Mouse (Mus musculus) WW6 (cell line): ENCODE data around the gene Gcnt3.

Source experiments
- DNase-seq: peaks from one replicate; pipeline ENCODE4 v3.0.0-alpha.2; 2013; ENCODE audit warnings: low read depth, low spot score

Gcnt3 gene

DNA sequence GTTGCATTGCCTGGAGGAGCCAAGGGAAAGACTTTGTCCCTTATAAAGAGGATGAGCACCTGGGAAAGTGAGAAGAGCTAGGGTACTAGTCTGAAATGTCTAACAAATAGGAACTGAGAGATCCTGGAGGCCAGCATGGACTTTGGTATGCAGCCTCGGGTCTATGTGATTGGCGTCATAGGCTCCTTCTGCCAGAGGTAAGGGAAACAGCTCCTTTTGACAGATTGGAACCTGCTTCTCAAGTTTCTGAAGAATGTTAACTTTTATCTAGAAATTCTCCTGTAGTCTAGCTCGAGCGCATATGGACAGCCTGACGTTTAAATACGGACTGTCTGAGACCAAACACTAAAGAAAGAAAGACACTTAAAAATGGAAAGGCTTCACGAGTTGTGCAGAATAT, at the start of gene Gcnt3:
Gcnt3 (minus strand) TSS at position 101 of the 400 bp plus-strand sequence.
- no peak for DNase-seq

DNA sequence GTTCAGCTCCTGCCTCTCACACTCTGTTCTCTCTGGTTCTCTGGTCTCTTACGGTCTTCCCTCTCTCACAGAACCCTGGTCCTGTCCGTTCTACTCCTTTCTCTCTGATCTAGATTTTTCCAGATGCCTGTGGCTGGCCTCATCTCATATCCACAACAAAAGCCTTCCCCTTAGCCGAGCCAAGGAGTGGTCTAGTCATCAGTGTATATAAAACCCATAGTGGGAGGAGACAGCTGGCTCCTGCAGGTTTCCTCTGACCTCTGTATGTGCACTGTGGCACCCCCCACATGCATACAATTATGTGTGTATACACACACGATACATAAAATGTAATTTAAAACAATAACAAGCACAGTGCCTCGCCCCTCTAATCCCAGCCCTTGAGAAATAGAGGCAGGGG, 49.5 kb upstream of the Gcnt3 start:
- no peak for DNase-seq

DNA sequence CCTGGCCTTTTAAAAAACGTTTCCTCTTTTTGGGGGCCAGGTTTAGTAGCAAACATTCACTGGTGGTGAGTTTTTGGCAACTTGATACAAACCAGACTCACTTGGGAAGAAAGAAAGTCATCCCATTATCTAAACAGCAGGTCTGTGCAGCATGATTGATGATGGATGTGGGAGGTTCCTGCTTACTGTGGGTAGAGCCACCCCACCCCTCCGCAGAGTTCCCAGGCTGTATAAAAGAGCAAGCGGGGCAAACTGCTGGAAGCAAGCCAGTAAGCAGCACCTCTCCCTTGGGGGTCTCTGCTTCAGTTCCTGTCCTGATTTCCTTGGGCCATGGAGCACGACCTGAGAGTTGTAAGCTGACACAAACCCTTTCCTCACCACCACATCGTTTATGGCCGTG, 48.2 kb upstream of the Gcnt3 start:
- DNase-seq, result no peak

DNA sequence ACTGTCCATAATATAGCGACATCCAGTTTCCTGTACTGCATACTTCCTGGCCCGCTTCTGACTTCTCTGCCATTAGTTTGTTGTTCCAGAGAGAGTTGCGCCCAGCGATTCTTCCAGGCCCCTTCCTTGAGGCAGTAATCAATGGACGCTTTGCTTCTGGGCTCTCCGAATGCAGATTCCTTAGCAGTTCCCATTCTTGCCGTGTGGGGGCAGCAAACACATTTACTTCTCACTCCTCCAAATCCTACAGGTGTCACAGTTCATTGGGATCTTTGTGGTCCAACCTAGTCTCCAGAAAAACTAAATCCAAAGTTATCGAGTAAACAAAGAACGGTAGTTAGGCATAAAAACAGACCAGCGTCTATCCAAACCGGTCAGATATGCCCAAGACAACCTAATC, 46.2 kb upstream of the Gcnt3 start:
- DNase-seq, result no peak

DNA sequence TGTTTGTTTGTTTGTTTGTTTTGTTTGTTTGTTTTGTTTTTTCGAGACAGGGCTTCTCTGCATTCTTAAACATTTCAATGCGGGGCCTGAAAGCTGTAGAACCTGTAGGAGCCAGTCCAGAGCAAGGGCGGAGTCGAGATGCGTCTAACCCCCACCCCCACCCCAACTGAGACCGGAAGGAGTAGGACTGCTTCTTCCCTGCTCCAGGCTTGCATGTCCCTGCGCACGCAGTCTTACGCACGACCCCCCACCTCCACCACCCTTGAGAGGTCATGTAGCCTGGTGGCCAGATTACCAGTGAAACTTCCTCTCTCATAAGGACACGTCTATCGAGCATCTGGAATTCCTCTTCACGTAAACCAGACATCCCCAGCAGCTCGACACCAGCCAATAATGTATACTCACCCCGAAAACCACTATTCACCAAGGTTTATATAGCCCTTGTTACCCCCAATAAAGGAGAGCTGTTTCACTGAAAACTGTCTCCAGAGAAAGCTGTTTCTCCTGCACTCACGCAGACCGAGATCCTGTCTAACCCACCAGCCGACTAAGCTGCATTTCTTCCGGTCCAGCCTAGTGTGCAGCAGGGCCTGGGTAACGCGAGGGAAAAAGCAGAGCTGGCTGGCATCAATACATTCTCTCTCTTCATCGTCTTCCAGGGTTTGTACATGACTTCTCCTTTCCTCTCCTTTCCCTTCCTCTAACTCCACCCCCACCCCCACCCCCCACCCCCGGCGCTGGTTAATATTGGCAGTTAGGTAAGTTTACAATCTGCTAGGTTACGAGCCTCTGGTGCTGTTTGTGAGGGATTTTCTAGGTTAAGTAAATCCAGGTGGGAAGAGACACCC, 44.7 kb upstream of the Gcnt3 start:
- DNase-seq, result no peak

DNA sequence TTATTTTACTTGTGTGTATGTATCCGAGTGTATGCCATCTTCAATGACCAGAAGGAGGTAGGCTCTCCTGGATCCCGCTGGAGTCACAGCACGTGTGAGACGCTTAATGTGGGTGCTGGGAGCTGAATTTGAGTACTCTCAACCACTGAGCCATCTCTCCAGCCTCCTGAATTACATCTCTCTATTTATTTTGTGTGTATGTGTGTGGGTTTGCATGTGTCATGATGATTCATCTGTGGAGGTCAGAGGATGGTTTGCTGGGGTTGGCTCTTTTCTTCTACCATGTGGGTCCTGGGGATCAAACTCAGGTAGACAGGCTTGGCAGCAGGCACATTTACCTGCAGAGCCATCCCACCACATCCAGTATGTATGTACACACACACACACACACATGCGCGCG, 43.9 kb upstream of the Gcnt3 start:
- DNase-seq, result no peak

DNA sequence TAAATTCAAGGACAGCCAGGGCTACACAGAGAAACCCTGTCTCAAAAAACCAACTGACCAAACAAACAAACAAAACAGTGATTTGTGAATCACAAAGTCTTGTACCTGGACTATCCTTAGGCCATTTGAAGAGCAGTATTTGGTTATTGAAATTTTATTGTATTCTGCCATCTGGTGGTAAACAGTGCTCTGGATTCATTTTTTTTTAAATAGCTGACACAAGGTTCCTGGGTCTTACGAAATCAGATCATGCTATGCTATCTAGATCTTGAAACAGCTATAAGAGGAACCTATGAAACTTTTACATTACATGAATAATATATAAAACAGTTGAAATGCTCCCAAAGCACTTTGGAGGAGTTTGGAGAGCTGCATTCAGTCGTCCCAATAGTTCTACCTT, 43.1 kb upstream of the Gcnt3 start:
- DNase-seq, result no peak

DNA sequence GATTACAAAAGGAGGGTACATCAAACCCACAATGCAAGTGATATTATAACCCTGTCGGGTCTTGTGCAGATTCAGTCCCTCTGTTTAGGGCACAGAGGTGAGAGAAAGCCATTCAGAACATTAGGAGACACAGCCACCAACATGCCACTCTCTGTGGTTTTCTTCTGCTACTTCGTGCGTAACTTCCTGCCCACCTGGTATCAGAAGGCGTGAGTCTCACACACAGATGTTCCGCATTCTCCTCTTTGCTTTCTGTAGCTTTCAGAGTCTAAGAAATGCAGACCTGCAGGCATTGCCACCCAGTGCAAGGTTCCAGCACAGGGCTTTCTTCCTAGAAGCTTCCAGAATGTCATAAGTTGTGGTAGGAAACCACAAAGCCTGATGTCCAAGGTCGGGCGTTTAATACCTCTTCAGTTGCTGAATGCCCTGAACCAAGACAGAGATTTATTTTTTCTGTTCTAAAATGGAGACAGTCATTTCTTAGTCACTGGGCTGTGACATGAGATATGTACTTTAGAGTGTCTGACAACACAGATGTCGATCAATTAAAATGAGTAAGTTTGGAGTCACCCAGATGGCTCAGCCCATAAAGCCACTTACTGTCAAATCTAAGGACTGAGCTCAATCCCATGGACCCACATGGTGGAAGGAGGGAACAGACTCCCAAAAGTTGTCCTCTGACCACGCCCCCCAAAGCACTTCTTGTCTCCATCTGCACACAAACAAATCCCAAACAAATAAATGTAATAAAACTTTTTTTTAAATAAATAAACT, 42.3 kb upstream of the Gcnt3 start:
- DNase-seq, result no peak

DNA sequence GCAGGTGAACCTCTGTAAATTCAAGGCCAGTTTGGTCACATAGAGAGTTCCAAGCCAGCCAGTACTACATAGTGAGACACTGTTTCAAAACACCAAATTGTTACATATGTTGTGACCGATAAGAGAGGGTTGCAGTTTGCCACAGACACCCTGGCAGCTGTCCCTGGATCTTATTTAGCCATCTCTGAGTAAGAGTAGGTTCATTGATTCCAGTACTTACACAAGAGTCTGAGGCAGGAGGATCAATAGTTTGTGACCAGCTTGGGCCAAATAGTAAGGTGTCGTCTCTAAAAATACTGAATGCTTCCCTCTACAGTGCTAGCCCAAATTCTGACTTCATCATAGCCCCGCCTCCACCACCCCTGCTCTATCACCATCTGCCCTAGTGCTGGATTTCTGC, 40.1 kb upstream of the Gcnt3 start:
- no peak for DNase-seq

DNA sequence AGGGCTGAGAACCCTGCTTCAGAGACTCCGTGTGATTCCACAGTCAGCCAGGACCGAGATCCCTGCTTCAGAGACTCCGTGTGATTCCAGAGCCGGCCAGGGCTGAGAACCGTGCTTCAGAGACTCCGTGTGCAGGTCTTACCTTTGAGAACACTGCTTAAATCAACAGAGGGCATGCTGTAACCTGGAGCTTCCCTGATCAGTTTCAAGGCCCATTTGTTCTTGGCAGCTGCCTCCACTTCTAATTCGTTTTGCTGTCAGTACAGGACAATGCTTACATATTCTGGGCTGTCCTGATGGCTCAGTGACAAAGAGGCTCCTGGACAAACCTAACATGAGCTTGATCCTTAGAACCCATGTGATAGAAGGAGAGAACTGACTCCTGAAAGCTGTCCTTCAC, 39.3 kb upstream of the Gcnt3 start:
- DNase-seq, result no peak

DNA sequence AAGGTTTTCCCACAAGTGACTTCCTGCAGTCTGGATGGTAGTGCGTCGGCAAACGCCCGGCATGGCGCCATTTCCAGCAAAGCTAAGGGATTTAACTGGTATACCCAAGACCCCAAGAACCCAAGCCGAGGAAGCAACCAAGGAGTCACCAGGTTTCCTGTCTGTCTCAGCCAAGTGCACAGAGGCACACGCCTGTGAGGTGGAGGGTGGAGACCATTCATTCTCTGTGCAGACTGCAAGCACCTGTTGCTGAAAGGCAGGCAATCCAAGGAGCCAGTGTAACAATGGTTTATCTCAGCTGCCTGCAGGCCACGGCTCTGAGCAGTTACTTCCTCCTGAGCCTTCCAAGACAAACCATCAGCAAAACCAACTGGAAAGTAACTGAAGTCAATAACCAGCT, 34.5 kb upstream of the Gcnt3 start:
- DNase-seq, result no peak

DNA sequence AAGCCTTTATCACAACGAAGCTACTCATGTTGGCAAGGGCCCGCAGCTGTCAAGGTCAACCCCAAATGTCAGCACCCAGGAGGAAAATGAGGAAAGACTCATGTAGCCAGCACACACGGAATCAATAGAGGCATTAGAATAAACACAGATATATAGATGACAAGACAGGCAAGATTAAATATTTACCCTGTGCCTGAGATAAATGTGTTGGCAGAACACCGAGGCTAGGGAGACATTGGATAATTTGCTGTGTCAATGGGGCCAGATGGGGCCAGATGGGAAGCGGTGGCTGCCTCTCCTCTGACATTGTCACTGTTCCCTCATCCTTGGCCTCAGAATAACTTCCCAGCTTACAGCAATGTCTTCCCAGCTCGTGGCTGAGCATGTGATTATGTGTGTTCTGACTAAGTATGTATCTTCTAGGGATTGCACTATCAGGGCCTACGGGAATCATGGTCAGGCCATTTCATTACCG, 32.1 kb upstream of the Gcnt3 start:
- DNase-seq, result no peak

DNA sequence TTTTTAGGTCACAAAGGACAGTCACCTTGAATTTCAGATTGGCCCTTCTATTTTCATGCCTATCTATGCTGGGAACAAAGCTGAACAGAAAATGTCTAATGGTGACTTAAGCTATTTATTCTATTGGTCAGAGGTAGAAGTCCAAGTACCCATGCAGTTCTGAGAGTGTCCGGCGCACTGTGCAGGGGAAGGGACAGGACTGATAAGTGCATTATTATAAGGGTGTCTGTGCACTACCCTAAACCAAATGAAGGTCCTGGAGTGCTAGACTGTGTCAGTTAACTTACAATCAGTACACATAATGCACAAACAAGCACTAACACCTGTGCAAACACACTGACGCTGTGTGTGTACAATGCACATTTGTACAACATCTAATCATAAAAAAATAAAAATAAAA, 29.6 kb upstream of the Gcnt3 start:
- no peak for DNase-seq

DNA sequence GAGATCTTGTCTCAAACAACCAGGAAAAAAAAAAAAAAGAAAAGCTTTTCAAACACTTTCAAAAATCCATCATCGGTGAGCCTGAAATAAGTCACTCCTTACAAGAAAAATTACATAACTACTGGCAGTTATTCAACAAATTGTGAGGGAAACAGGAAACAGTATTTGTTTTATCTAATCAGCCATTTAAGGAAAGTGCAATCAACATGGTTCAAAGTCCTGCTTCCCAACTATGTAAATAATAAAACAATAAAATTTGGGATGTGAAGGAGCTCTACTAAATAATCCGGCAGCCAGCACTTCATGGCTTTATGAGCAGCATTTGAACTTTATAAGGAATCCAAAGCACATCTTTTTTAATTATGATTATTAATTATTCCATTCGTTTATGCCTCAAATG, 24.1 kb upstream of the Gcnt3 start:
- no peak for DNase-seq

DNA sequence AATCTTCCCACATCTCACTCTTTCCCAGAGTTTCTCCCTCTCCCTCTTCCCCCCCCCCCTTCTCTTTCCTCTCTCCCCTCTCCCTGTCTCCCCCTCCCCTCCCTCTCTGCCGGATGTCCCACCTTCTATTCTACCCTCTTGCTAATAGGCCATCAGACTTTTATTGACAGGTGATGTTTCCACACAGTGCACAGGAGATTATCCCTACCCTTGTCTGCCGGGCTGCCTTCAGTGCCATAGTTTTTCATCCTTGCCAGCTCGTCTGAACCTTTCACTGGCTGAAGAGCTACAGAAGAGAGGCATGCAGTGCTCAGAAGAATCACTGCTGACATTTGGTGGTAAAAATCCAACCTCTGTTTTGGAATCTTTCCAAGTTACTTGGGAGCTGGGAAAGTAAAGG, 15.5 kb upstream of the Gcnt3 start:
- DNase-seq, result no peak

DNA sequence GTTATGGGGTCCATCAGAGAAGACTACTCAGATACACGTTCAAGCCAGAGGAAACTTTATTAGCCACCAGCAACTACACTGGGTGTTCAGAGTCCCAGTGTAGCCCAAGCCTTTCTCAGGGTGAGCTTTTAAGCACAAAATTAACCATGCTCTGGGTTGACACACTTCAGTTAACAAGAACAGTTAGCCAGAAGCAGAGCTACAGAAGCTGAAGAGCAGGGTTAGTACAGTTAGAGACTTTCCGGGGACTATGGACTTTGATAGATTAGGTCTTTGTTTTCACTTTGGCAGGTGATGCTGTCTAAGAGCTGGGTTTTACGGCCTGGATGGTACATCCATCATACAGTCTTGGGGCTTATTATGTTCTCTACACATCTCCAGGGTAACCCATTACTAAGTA, 14.8 kb upstream of the Gcnt3 start:
- DNase-seq, result no peak

DNA sequence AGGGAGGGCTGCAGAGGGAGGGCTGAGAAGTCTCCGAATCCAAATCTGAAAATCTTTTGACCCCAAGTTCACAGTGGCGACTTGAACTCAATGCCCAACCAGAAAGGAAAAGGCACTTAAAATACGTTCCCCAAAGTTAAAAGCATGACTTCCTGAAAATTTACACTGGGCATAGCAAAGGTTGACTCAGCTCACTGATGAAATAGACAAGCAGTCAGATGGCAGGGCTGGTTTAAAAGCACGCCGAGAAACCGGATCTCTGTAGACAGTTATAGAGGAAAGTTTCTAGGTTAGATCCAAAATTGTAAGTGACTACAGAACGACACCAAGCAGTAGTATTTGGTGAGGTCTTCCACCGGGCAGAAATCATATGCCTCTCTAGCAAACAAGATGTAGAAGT, 12.0 kb upstream of the Gcnt3 start:
- DNase-seq, result no peak

DNA sequence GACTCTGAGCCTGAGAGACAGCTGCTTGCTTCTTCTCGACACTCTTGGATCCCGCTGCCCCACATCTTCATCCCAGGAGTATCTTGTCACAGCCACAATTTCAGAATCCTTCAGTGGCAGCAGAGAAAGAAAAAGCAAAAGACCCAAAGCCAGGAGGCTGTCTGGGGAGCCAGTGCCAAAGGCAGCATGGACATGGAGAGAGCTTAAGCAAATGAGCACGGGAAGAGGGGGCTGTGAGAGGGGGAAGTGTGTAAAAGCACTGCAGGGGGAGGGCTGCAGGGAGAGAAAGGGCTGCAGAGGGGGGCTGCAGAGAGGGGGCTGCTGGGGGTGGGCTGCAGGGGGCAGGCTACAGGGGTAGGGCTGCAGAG, 11.5 kb upstream of the Gcnt3 start:
- DNase-seq, result no peak

DNA sequence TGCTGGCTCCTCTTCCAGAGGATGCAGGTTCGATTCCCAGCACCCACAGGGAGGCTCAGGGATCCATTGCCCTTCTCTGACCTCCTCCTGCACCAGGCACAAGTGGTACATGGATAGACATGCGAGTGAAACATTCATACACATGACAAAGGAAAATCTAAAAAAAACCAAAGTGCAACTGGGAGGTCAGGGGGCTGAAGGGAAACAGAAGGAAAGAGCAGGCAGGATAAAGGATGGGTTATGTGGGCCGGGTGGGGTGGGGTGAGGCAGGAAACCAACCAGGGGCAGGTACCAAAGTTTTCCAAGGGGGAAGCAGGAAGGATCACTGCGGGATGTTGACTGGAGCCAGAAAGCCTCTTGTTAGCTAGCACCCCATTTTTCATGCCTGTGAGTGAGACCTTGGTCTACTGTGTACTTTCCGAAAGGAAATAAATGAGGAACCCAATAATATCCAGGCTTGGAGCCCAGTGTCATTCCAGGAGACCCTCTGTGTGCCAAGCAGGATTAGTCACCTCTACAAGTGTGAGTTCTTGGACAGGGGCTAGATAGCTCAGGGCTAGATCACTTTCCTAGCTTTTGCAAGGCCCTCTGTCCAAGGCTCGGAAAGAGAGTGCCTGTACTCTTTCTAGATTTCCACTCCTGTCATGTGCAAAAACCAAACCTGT, 11.0 kb upstream of the Gcnt3 start:
- no peak for DNase-seq

DNA sequence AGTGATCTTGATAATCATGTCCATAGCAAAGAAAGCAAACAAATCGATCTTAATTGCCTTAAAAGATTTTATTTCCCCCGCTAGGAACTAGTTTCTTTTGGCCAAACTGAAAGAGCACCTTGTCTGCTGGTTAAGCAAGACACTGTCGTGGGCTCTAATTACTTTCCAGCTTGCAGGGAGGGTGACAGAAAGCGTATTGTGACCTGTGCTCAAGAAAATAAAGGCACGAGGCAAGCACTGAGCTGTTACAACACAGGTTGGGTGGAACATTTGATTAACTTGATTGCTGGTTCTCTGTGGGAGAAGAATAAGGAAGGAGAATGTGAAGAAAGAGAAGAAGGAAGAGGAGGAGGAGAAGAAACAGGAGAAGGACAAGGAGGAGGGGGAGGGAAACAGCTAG, 10.4 kb upstream of the Gcnt3 start:
- no peak for DNase-seq

DNA sequence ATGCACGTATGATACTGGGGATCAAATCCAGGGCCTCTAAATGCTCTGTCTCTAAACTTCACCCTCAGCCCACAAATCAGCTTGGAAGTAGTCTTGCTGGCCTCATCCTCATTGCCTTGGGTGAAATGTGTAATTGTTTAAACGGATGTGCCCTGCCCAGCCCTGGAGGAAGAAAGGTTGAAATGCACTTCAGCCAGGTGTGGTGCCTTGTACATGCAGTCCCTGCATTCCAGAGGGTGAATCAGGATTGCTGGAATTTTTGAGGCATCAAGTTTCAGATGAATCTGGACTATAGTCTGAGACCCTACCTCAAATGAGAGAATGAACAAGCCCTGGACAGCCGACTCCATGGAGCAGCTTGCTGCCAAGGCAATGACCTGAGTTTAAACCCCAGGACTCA, 10.0 kb upstream of the Gcnt3 start:
- DNase-seq, result no peak

DNA sequence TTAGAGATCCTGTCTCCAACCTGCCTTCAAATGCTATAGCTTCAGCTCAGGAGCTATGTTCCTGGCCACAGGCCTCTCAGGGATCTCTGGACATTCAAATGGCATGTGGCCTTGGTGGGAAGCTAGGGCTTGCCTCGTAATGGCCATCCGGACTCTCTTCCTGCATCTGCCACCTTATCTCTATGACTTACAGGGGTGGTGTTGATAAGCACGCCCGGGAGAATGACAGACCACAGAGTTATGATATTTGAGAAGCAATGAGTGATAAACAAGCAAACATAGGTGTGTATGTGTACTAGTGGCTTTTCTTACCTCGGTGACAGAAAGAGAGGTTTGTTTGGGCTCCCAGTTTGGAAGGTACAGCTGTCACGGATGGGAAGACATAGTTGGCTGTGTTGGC, 8.4 kb upstream of the Gcnt3 start:
- DNase-seq, result no peak

DNA sequence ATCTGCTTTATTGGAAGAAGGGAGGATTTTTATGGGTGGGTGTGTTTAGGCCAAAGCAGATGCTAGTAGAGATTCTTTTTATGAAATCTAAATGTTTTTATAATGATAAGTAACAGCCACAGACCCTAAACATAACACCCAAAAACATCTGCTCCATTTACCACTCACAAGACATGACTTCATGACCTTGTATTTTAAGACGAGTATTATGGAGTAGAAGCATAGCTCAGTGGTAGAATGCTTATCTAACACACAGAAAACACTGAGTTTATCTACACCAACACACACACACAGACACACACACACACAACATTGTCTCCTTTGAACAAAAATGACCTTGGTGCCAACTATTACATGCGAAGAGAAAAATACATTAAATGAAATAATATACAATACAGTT, 7.0 kb upstream of the Gcnt3 start:
- no peak for DNase-seq
